Mouse (Mus musculus) neural tube, embryonic 12.5 days (tissue): ENCODE data around the gene Tcf23. TPM values are rescaled to one million over a fixed set of nuclear protein-coding genes. Genes with fewer than 3 reads are reported as not detected.
"Not testable (repeated sequence)": the region's sequence is repeated elsewhere in the genome, so short reads cannot be mapped to it uniquely, and the experiment has no call there.

Source experiments
- ATAC-seq: fragments of 200-750 bp; cut with Nextera tagmentation; 2 replicates; pipeline ENCODE4 v1.8.0; 2017; ENCODE audit warnings: low read depth, mild to moderate bottlenecking, moderate TSS enrichment, moderate library complexity; ENCODE audit not compliant: low FRiP score
- H3K27ac ChIP-seq: fragments of 300-500 bp; sonication (generic); 2 replicates; pipeline ENCODE4 v1.5.1; 2016
- H3K27me3 ChIP-seq: fragments of 300-500 bp; sonication (generic); replicated peaks from 2 replicates; pipeline ENCODE4 v1.6.1; 2016; ENCODE audit warnings: mild to moderate bottlenecking
- H3K36me3 ChIP-seq: fragments of 300-500 bp; sonication (generic); 2 replicates; pipeline ENCODE4 v1.6.1; 2016; ENCODE audit warnings: mild to moderate bottlenecking
- H3K4me1 ChIP-seq: fragments of 300-500 bp; sonication (generic); 2 replicates; pipeline ENCODE4 v1.6.1; 2016
- H3K4me2 ChIP-seq: fragments of 300-500 bp; sonication (generic); replicated peaks from 2 replicates; pipeline ENCODE4 v1.6.1; 2016; ENCODE audit warnings: mild to moderate bottlenecking
- H3K4me3 ChIP-seq: fragments of 300-500 bp; sonication (generic); 2 replicates; pipeline ENCODE4 v1.5.1; 2016
- H3K9ac ChIP-seq: fragments of 300-500 bp; sonication (generic); 2 replicates; pipeline ENCODE4 v1.6.1; 2016; ENCODE audit warnings: mild to moderate bottlenecking
- H3K9me3 ChIP-seq: fragments of 300-500 bp; sonication (generic); 2 replicates; pipeline ENCODE4 v1.6.1; 2016; ENCODE audit warnings: mild to moderate bottlenecking
- WGBS: fragments of 180-500 bp; shearing (Covaris S2); methylation state at CpG from one replicate; pipeline ENCODE4 v1.1.7; 2016; 5-methylcytosine and 5-hydroxymethylcytosine counted together
- polyA plus RNA-seq: library from polyadenylated mRNA; unstranded; fragments of >200 nt; fragmentation: Nextera tagmentation; extraction: Ambion mirVana; gene quantifications from 2 replicates; pipeline ENCODE4 v1.2.1, GENCODE M21; 2016

Tcf23 gene
- polyA plus RNA-seq, 1 experiment from 2014 or later, result not detected

DNA sequence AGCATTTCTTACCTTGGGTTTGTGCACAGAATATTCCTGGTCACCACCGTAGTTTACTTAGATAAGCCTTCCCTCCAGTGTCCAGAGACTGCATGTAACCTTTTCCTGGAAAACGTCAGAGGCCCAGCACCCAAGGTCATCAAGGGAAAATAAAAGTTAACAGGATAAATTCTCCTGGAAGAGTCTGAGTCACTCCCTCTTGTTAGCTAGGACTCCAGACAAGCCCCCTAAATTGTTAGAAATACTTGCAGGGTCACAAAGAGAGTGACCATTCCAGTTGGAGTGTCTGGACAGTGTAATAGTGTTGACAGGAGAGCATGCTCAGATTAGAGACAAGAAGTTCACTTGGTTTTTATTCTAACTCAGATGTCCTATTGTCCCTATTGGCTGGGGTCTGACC is 47.5 kb downstream of the Tcf23 start:
- no peak overlapping the region for H3K27ac ChIP-seq
- H3K4me3 ChIP-seq, result no peak overlapping the region
- ATAC-seq, result no peak
- H3K9me3 ChIP-seq, result no peaks in the 10 kb centered on the region
- H3K36me3 ChIP-seq, result no peaks in the 10 kb centered on the region
- WGBS, result 81% methylated on average over 2 of the region's 2 CpGs
- H3K27me3 ChIP-seq, result no peaks in the 10 kb centered on the region
- no peak overlapping the region for H3K9ac ChIP-seq
- H3K4me2 ChIP-seq, result no peak overlapping the region
- no peaks in the 10 kb centered on the region for H3K4me1 ChIP-seq

DNA sequence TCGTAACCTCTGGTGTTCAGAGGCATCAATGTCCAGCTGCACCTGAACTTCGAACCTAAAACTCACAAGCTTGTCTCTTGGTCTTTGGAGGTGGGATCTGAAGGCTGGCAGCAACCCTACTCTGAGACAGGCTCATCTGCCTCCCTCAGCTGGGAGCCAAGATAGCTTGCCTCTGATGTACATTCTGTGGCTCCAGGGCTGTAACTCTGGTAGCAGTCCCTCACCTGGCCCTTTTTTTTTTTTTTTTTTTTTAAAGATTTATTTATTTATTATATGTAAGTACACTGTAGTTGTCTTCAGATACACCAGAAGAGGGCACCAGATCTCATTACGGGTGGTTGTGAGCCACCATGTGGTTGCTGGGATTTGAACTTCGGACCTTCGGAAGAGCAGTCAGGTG is 53.3 kb downstream of the Tcf23 start:
- H3K36me3 ChIP-seq, H3K4me1 ChIP-seq, H3K27ac ChIP-seq, H3K4me2 ChIP-seq, H3K9ac ChIP-seq, H3K4me3 ChIP-seq, H3K9me3 ChIP-seq, H3K27me3 ChIP-seq, ATAC-seq: not testable (repeated sequence)
- WGBS, result 81% methylated on average over 5 of the region's 5 CpGs

GRCm38 (mm10) chr5:31022690-31023089 is 54.2 kb downstream of the Tcf23 start:
- no peak overlapping the region for H3K27ac ChIP-seq
- H3K4me1 ChIP-seq, result no peaks in the 10 kb centered on the region
- H3K9me3 ChIP-seq, result no peaks in the 10 kb centered on the region
- no peak for ATAC-seq
- H3K36me3 ChIP-seq, result no peaks in the 10 kb centered on the region
- no peak overlapping the region for H3K4me2 ChIP-seq
- no peak overlapping the region for H3K9ac ChIP-seq
- no peak overlapping the region for H3K4me3 ChIP-seq
- WGBS, result 35% methylated on average over 1 of the region's 1 CpGs
- H3K27me3 ChIP-seq, result no peaks in the 10 kb centered on the region

GRCm38 (mm10) chr5:31023254-31023653 is 54.8 kb downstream of the Tcf23 start:
- Histone ChIP-seq H3K9ac (no peak overlapping the region), H3K9me3 (no peaks in the 10 kb centered on the region), H3K27me3 (no peaks in the 10 kb centered on the region), H3K36me3 (no peaks in the 10 kb centered on the region), H3K27ac (no peak overlapping the region), H3K4me3 (no peak overlapping the region), H3K4me1 (no peaks in the 10 kb centered on the region), H3K4me2 (no peak overlapping the region)
- no peak for ATAC-seq
- 8% methylated on average over 4 of the region's 4 CpGs for WGBS

DNA sequence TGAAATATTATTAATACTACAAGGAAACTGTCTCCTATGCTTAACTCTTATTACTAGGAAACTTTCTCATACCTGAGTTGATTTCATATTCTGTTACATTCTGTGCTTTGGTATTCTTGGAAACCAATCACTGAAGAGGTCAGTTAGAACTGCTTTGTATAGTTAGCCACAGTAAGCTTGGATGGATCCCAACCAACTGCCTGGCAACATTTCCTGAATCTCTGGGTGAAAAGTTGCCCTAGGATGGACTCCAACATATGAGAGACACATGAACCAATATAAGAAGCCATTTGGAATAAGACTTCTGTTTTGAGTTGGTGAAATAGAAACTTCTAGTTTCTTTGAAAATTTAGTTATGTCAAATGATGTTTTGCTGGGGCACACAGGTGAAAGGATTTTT is 56.2 kb downstream of the Tcf23 start:
- ATAC-seq, result no peak
- H3K4me3 ChIP-seq, result no peak overlapping the region
- H3K9ac ChIP-seq, result no peak overlapping the region
- H3K27ac ChIP-seq, result no peak overlapping the region
- no peaks in the 10 kb centered on the region for H3K9me3 ChIP-seq
- H3K36me3 ChIP-seq, result no peaks in the 10 kb centered on the region
- no peak overlapping the region for H3K4me2 ChIP-seq
- no peaks in the 10 kb centered on the region for H3K27me3 ChIP-seq
- H3K4me1 ChIP-seq, result no peaks in the 10 kb centered on the region

Other genes with a start within 250 kb of the Tcf23 start
- gene Mapre3, start 154.0 kb upstream of the Tcf23 start, polyA plus RNA-seq, result 79.8 and 80.1 TPM in 2 replicates
- gene Tmem214, start 100.7 kb upstream of the Tcf23 start, polyA plus RNA-seq, result 60.2 and 61.4 TPM in 2 replicates
- 27.5 and 29.0 TPM in 2 replicates for gene Agbl5, start 80.0 kb upstream of the Tcf23 start, polyA plus RNA-seq
- gene Ost4, start 60.9 kb upstream of the Tcf23 start, polyA plus RNA-seq, result 294 and 304 TPM in 2 replicates
- gene Emilin1, start 55.3 kb upstream of the Tcf23 start, polyA plus RNA-seq, result 63.7 and 75.3 TPM in 2 replicates
- gene Khk, start 47.2 kb upstream of the Tcf23 start, polyA plus RNA-seq, result 6.7 and 8.6 TPM in 2 replicates
- gene Cgref1, start 23.1 kb upstream of the Tcf23 start, polyA plus RNA-seq, result 15.9 and 17.7 TPM in 2 replicates
- gene Preb, start 8.3 kb upstream of the Tcf23 start, polyA plus RNA-seq, result 128 and 130 TPM in 2 replicates
- gene Atraid, start 79.7 kb downstream of the Tcf23 start, polyA plus RNA-seq, result 119 and 125 TPM in 2 replicates
- gene Slc5a6, start 80.3 kb downstream of the Tcf23 start, polyA plus RNA-seq, result 11.0 and 12.2 TPM in 2 replicates
- gene Cad, start 86.1 kb downstream of the Tcf23 start, polyA plus RNA-seq, result 24.2 and 30.1 TPM in 2 replicates
- not detected in 2 replicates for gene Dnajc5g, start 137.6 kb downstream of the Tcf23 start, polyA plus RNA-seq
- gene Slc30a3, start 139.6 kb downstream of the Tcf23 start, polyA plus RNA-seq, result 16.2 and 18.8 TPM in 2 replicates
- gene Trim54, start 148.1 kb downstream of the Tcf23 start, polyA plus RNA-seq, result 0.79 and 0.88 TPM in 2 replicates
- gene Ucn, start 170.2 kb downstream of the Tcf23 start, polyA plus RNA-seq, result not detected in 2 replicates
- 50.3 and 51.5 TPM in 2 replicates for gene Mpv17, start 185.6 kb downstream of the Tcf23 start, polyA plus RNA-seq
- gene Gm29609, start 211.2 kb downstream of the Tcf23 start, polyA plus RNA-seq, result 1.5 and 2.4 TPM in 2 replicates
- gene Gtf3c2, start 211.5 kb downstream of the Tcf23 start, polyA plus RNA-seq, result 86.7 and 90.5 TPM in 2 replicates
- 131 and 134 TPM in 2 replicates for gene Snx17, start 224.6 kb downstream of the Tcf23 start, polyA plus RNA-seq
- 71.7 and 80.3 TPM in 2 replicates for gene Eif2b4, start 224.8 kb downstream of the Tcf23 start, polyA plus RNA-seq
- gene Zfp513, start 233.6 kb downstream of the Tcf23 start, polyA plus RNA-seq, result 24.2 and 27.3 TPM in 2 replicates